Mouse (Mus musculus) forebrain, embryonic 15.5 days (tissue): ENCODE measurements around the gene St6galnac3. TPM values are rescaled to one million over a fixed set of nuclear protein-coding genes. Genes with fewer than 3 reads are reported as not detected.

ENCODE experiments used
- ATAC-seq: fragments of 200-750 bp; cut with Nextera tagmentation; replicated peaks from 2 replicates; pipeline ENCODE4 v1.8.0; 2017; ENCODE audit warnings: mild to moderate bottlenecking, moderate TSS enrichment, moderate library complexity
- H3K27ac ChIP-seq: fragments of 300-500 bp; sonication (generic); replicated peaks from 2 replicates; pipeline ENCODE4 v1.5.1; 2015; ENCODE audit warnings: mild to moderate bottlenecking, inconsistent platforms
- H3K27me3 ChIP-seq: fragments of 300-500 bp; sonication (generic); 2 replicates; pipeline ENCODE4 v1.6.1; 2015; ENCODE audit warnings: inconsistent platforms
- H3K36me3 ChIP-seq: fragments of 300-500 bp; sonication (generic); 2 replicates; pipeline ENCODE4 v1.6.1; 2015; ENCODE audit warnings: mild to moderate bottlenecking, inconsistent platforms
- H3K4me1 ChIP-seq: fragments of 300-500 bp; sonication (generic); 2 replicates; pipeline ENCODE4 v1.6.1; 2015; ENCODE audit warnings: inconsistent platforms
- H3K4me2 ChIP-seq: fragments of 300-500 bp; sonication (generic); replicated peaks from 2 replicates; pipeline ENCODE4 v1.6.1; 2015; ENCODE audit warnings: mild to moderate bottlenecking, inconsistent platforms
- H3K4me3 ChIP-seq: fragments of 300-500 bp; sonication (generic); 2 replicates; pipeline ENCODE4 v1.5.1; 2015; ENCODE audit warnings: mild to moderate bottlenecking, inconsistent platforms
- H3K9ac ChIP-seq: fragments of 300-500 bp; sonication (generic); replicated peaks from 2 replicates; pipeline ENCODE4 v1.6.1; 2015; ENCODE audit warnings: mild to moderate bottlenecking, inconsistent platforms
- H3K9me3 ChIP-seq: fragments of 300-500 bp; sonication (generic); 2 replicates; pipeline ENCODE4 v1.6.1; 2016; ENCODE audit warnings: inconsistent platforms
- whole genome bisulfite sequencing: fragments of 180-500 bp; shearing (Covaris S2); methylation state at CpG from one replicate; pipeline ENCODE4 v1.1.7; 2015; ENCODE audit warnings: mixed read lengths; 5-methylcytosine and 5-hydroxymethylcytosine counted together
- polyA plus RNA-seq: library from polyadenylated mRNA; unstranded; fragments of >200 nt; fragmentation: Nextera tagmentation; extraction: Ambion mirVana; gene quantifications from 2 replicates; pipeline ENCODE4 v1.2.1, GENCODE M21; 2015

Gene St6galnac3
- polyA plus RNA-seq, 1 experiment from 2014 or later: 24.5 TPM

GRCm38 (mm10) chr3:153267397-153267796 lies 457.6 kb downstream of the St6galnac3 start:
- no peak for ATAC-seq
- Histone ChIP-seq H3K9me3 (no peaks in the 10 kb centered on the region), H3K9ac (no peak overlapping the region), H3K27ac (no peak overlapping the region), H3K36me3 (no peaks in the 10 kb centered on the region), H3K4me1 (0 out of 2 replicates have a peak, but pooled peaks cover 6% of the 10 kb centered on the region), H3K4me3 (no peak overlapping the region), H3K27me3 (no peaks in the 10 kb centered on the region), H3K4me2 (no peak overlapping the region)
- WGBS: 75% methylated on average over 8 of the region's 8 CpGs

DNA sequence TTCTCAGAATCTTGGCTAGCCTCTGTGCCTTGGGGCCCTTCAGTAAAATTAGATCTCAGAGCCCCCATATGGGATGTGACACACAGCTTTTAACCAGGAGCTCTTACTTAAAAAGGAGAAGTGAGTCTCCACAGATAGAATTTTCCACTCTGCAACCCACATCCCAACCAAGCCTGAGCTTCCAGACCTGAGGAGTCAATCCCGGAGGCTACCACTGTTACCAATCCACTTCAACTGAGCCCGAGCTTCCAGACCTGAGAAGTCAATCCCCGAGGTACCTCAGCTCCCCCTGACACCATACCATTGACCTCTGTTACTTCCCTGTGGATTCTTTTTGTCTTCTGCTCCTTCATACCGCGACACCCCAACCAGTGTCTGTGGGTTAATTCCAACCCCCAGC lies 463.0 kb downstream of the St6galnac3 start:
- no peak for ATAC-seq

DNA sequence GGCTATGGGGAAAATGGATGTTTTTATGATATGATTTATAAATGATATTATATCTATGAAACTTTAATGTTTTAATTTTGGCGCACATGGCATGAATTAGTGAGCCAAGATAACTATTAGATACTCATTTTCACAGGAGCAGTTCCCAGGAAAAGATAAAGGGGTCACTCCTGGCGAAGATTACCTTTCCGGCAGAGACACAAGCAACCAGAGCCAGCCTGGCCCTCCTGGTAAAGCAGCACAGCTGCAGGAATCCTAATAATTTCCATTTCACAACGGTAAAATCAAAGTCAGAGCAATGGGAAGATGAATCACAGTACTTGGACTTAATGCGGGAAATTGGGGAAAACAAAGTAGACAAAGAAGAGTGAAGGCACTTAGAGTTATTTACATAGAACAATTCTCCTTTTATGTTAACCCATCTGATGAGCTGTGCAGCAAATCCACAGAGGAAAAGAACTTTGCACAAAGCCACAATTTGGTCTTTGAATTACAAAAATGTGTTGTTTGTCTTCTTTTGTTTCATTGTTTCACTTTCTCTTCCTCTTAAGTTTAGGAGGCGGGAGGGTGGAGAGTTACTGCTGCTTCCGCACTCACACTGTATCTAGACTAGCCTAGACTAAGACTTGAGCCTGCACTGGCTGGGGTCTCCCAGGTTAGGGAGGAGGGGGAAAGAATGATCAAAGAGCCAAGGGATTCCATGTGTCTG lies 464.6 kb downstream of the St6galnac3 start:
- WGBS: 62% methylated on average over 7 of the region's 7 CpGs
- Histone ChIP-seq H3K27ac (no peak overlapping the region; the same call in 1 of the 2 replicates), H3K4me2 (no peak overlapping the region), H3K4me3 (no peak overlapping the region), H3K9ac (no peak overlapping the region), H3K27me3 (no peaks in the 10 kb centered on the region), H3K36me3 (no peaks in the 10 kb centered on the region), H3K4me1 (peaks cover 20% of the 10 kb centered on the region), H3K9me3 (no peaks in the 10 kb centered on the region)
- no peak for ATAC-seq

More for the DNA sequence above, 463.0 kb downstream of the St6galnac3 start:
- Histone ChIP-seq H3K27me3 (no peaks in the 10 kb centered on the region), H3K4me2 (no peak overlapping the region), H3K9ac (no peak overlapping the region), H3K4me3 (no peak overlapping the region), H3K36me3 (no peaks in the 10 kb centered on the region), H3K9me3 (no peaks in the 10 kb centered on the region), H3K27ac (no peak overlapping the region), H3K4me1 (peaks cover 25% of the 10 kb centered on the region)
- 87% methylated on average over 5 of the region's 5 CpGs for WGBS

DNA sequence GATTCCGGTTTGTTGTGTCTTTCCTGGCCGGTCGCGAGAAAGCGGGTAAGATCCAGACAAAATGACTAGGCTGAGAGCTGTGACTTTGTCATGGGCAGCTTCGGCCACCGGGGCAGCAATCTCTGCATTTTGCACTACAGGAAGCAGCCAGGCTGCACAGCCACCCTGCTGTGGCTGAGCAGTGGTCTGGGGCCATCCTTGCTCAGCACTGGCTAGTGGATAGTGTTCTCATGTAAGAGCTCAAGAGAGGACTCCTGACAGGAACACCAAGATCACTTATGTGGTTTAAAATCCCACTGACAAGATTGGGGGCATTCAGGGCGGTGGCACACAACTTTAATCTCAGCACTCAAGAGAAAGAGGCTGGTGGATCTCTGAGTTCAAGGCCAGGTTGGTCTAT lies 469.1 kb downstream of the St6galnac3 start:
- Histone ChIP-seq H3K36me3 (no peaks in the 10 kb centered on the region), H3K27me3 (no peaks in the 10 kb centered on the region), H3K9ac (no peak overlapping the region), H3K27ac (no peak overlapping the region), H3K4me2 (no peak overlapping the region), H3K4me1 (peaks cover 11% of the 10 kb centered on the region), H3K4me3 (no peak overlapping the region), H3K9me3 (no peaks in the 10 kb centered on the region)
- WGBS: 86% methylated on average over 8 of the region's 8 CpGs
- no peak for ATAC-seq

- Histone ChIP-seq H3K9me3 (no peaks in the 10 kb centered on the region), H3K4me2 (no peak overlapping the region), H3K27ac (no peak overlapping the region), H3K9ac (no peak overlapping the region), H3K36me3 (no peaks in the 10 kb centered on the region), H3K4me1 (no peaks in the 10 kb centered on the region), H3K4me3 (no peak overlapping the region), H3K27me3 (no peaks in the 10 kb centered on the region)
- 92% methylated on average over 3 of the region's 3 CpGs for WGBS
- ATAC-seq: no peak
Measured at GRCm38 (mm10) chr3:153251653-153252052, 473.3 kb downstream of the St6galnac3 start.

DNA sequence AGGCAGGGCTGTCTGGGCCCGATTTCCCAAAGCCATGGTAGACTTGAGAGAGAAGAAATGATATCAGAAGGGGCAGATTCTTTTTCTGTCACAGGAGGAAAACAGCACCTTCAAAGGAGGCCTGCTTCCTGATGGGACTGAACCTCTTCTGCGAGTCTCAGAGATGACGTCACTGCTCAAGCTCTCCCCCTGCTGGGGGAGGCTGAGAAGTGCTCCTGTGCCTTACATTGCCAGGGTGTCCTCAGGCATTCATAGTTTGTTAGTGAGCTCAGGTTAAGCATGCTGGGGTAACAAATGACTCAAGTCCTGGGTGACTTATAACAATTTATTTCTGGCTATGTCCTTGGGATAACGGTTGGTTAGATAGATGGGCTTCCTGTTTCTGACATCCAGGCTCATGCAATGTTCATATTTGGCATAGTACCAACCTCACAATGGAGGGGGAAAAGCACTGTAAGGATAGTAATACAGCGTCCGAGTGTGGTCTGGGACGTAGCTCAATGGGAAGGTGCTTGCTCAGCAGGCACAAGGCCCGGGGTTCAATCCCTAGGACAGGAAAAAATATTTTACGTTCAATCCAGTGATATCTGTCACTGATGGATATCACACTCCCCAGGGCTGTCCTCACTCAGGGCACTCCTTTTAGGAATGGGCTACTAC lies 474.2 kb downstream of the St6galnac3 start:
- ATAC-seq: peak; percentile 41; the same call in 1 of the 2 replicates
- H3K9ac ChIP-seq: no peak overlapping the region
- H3K27ac ChIP-seq: no peak overlapping the region
- H3K4me2 ChIP-seq: no peak overlapping the region
- H3K36me3 ChIP-seq: no peaks in the 10 kb centered on the region
- no peaks in the 10 kb centered on the region for H3K4me1 ChIP-seq
- 57% methylated on average over 9 of the region's 9 CpGs for WGBS
- H3K27me3 ChIP-seq: no peaks in the 10 kb centered on the region
- no peak overlapping the region for H3K4me3 ChIP-seq
- H3K9me3 ChIP-seq: no peaks in the 10 kb centered on the region

GRCm38 (mm10) chr3:153248866-153249265 lies 476.1 kb downstream of the St6galnac3 start:
- Histone ChIP-seq H3K27ac (no peak overlapping the region), H3K9me3 (no peaks in the 10 kb centered on the region), H3K27me3 (no peaks in the 10 kb centered on the region), H3K4me1 (no peaks in the 10 kb centered on the region), H3K4me2 (no peak overlapping the region), H3K4me3 (no peak overlapping the region), H3K9ac (no peak overlapping the region), H3K36me3 (no peaks in the 10 kb centered on the region)
- WGBS: 92% methylated on average over 2 of the region's 2 CpGs
- no peak for ATAC-seq

GRCm38 (mm10) chr3:153248029-153248428 lies 476.9 kb downstream of the St6galnac3 start:
- 37% methylated on average over 4 of the region's 4 CpGs for WGBS
- no peak for ATAC-seq

GRCm38 (mm10) chr3:153242524-153242923 lies 482.4 kb downstream of the St6galnac3 start:
- WGBS: 72% methylated on average over 5 of the region's 5 CpGs
- no peak for ATAC-seq
- Histone ChIP-seq H3K4me1 (0 out of 2 replicates have a peak, but pooled peaks cover 11% of the 10 kb centered on the region), H3K27ac (peak overlapping the region; percentile 23; the same call in 1 of the 2 replicates), H3K4me2 (no peak overlapping the region), H3K36me3 (no peaks in the 10 kb centered on the region), H3K9ac (no peak overlapping the region), H3K9me3 (no peaks in the 10 kb centered on the region), H3K4me3 (no peak overlapping the region), H3K27me3 (no peaks in the 10 kb centered on the region)

More at GRCm38 (mm10) chr3:153248029-153248428, 476.9 kb downstream of the St6galnac3 start:
- Histone ChIP-seq H3K27ac (no peak overlapping the region), H3K36me3 (no peaks in the 10 kb centered on the region), H3K9me3 (no peaks in the 10 kb centered on the region), H3K4me2 (no peak overlapping the region), H3K4me3 (no peak overlapping the region), H3K4me1 (no peaks in the 10 kb centered on the region), H3K9ac (no peak overlapping the region), H3K27me3 (no peaks in the 10 kb centered on the region)

DNA sequence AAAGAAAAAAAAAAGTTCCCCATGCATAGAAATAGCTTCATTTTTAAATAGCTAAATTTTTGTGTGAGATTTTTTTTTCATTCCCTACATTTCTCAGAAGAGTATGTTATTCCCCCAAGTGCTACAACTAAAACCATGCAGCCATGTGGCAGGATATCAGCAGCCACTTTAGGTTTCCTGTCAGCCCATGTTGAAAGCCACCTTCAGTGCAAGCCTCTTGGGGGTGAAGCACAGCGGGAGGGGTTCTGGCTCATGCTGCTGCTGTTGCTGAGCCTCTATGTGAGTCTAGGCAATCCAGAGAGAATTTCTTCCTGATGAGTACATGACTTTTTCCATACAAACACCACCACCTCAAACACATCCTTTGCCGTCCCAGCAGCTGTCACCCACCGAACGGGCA lies 483.8 kb downstream of the St6galnac3 start:
- Histone ChIP-seq H3K4me3 (no peak overlapping the region), H3K9me3 (no peaks in the 10 kb centered on the region), H3K9ac (no peak overlapping the region), H3K36me3 (no peaks in the 10 kb centered on the region), H3K27ac (no peak overlapping the region), H3K4me2 (no peak overlapping the region), H3K4me1 (0 out of 2 replicates have a peak, but pooled peaks cover 11% of the 10 kb centered on the region), H3K27me3 (no peaks in the 10 kb centered on the region)
- 85% methylated on average over 4 of the region's 4 CpGs for WGBS
- no peak for ATAC-seq

DNA sequence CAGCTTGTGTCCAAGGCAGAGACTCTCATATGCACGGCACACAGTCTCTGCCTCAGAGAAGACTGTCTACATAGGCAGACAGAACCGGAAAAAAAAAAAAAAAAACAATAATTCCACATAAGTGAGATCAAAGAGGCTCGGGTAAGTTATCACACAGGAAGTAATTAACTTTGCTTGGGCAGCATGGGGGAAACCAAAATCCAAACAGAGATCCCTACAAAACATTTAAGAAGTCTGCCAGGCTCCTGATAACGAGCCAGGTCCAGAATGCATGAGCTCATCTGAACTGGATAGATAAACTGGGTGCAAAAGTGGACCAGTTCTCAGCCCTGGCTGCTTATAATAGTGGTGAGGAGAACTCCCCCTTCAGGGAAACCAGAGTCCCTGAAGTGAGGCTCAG lies 484.6 kb downstream of the St6galnac3 start:
- Histone ChIP-seq H3K36me3 (no peaks in the 10 kb centered on the region), H3K4me3 (no peak overlapping the region), H3K27me3 (no peaks in the 10 kb centered on the region), H3K4me1 (0 out of 2 replicates have a peak, but pooled peaks cover 11% of the 10 kb centered on the region), H3K27ac (no peak overlapping the region), H3K9me3 (no peaks in the 10 kb centered on the region), H3K9ac (no peak overlapping the region), H3K4me2 (no peak overlapping the region)
- WGBS: 42% methylated on average over 4 of the region's 4 CpGs
- ATAC-seq: no peak

DNA sequence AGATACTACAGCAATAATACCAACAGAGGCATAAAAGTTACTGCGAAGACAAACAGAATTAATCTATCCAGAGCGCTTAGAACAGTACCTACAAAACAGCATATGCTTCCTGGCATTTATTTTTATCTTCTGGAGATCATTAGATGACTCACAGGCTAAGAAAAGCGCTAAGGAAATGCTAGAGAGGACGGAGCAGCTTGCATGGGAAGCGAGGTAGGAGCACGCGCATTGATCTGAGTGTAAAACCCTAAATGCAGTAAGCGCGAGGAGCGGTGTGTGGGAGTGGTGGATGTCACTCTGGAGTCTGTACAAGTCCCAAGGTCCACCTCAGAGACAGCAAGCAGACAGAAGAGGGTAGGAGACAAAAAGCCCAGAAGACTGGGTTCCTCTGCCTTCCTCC lies 486.6 kb downstream of the St6galnac3 start:
- no peak overlapping the region for H3K4me2 ChIP-seq
- ATAC-seq: no peak
- no peak overlapping the region for H3K4me3 ChIP-seq
- 93% methylated on average over 10 of the region's 10 CpGs for WGBS
- H3K9ac ChIP-seq: no peak overlapping the region
- H3K27ac ChIP-seq: no peak overlapping the region
- no peaks in the 10 kb centered on the region for H3K27me3 ChIP-seq
- H3K36me3 ChIP-seq: no peaks in the 10 kb centered on the region
- peaks cover 16% of the 10 kb centered on the region; the same call in 1 of the 2 replicates for H3K4me1 ChIP-seq
- no peaks in the 10 kb centered on the region for H3K9me3 ChIP-seq
